Mouse (Mus musculus) neural tube, embryonic 11.5 days (tissue): ENCODE data around the gene Vps29. TPM values are rescaled to one million over a fixed set of nuclear protein-coding genes. Genes with fewer than 3 reads are reported as not detected.
A peak's percentile ranks its signal among the peaks of the same experiment; 100 is the strongest.

Source experiments
- ATAC-seq: fragments of 200-750 bp; cut with Nextera tagmentation; 2 replicates; pipeline ENCODE4 v1.8.0; 2017; ENCODE audit warnings: moderate number of reproducible peaks, mild to moderate bottlenecking, moderate TSS enrichment, moderate library complexity; ENCODE audit not compliant: insufficient read depth, low FRiP score, low TSS enrichment
- DNase-seq: peaks from one replicate; pipeline ENCODE4 v3.0.0-alpha.2; 2015; ENCODE audit warnings: low spot score
- H3K27ac ChIP-seq: fragments of 300-500 bp; sonication (generic); 2 replicates; pipeline ENCODE4 v1.5.1; 2014; ENCODE audit warnings: low read depth, mild to moderate bottlenecking, low read length
- H3K27me3 ChIP-seq: fragments of 300-500 bp; sonication (generic); 2 replicates; pipeline ENCODE4 v1.6.1; 2014; ENCODE audit warnings: mild to moderate bottlenecking, low read length, mixed read lengths; ENCODE audit not compliant: control insufficient read depth, insufficient read depth
- H3K36me3 ChIP-seq: fragments of 300-500 bp; sonication (generic); 2 replicates; pipeline ENCODE4 v1.6.1; 2014; ENCODE audit warnings: mild to moderate bottlenecking, low read length, moderate library complexity, mixed read lengths; ENCODE audit not compliant: control insufficient read depth, insufficient read depth
- H3K4me1 ChIP-seq: fragments of 300-500 bp; sonication (generic); 2 replicates; pipeline ENCODE4 v1.6.1; 2014; ENCODE audit warnings: low read length, mixed read lengths; ENCODE audit not compliant: control insufficient read depth, insufficient read depth
- H3K4me2 ChIP-seq: fragments of 300-500 bp; sonication (generic); 2 replicates; pipeline ENCODE4 v1.6.1; 2014; ENCODE audit warnings: low read depth, mild to moderate bottlenecking, moderate library complexity
- H3K4me3 ChIP-seq: fragments of 300-500 bp; sonication (generic); 2 replicates; pipeline ENCODE4 v1.5.1; 2014; ENCODE audit warnings: low read depth, low read length
- H3K9ac ChIP-seq: fragments of 300-500 bp; sonication (generic); 2 replicates; pipeline ENCODE4 v1.6.1; 2014; ENCODE audit warnings: mild to moderate bottlenecking, low read length
- H3K9me3 ChIP-seq: fragments of 300-500 bp; sonication (generic); 2 replicates; pipeline ENCODE4 v1.6.1; 2016; ENCODE audit warnings: low read length; ENCODE audit not compliant: control insufficient read depth
- WGBS: fragments of 180-500 bp; shearing (Covaris S2); extraction: QIAGEN DNeasy Blood & Tissue Kit; methylation state at CpG from one replicate; pipeline ENCODE4 v1.1.7; 2014; 5-methylcytosine and 5-hydroxymethylcytosine counted together
- polyA plus RNA-seq: library from polyadenylated mRNA; unstranded; fragments of >200 nt; fragmentation: Nextera tagmentation; extraction: Ambion mirVana; gene quantifications from 2 replicates; pipeline ENCODE4 v1.2.1, GENCODE M21; 2014

Gene Vps29
- polyA plus RNA-seq, 1 experiment from 2014 or later, result 219 TPM

DNA sequence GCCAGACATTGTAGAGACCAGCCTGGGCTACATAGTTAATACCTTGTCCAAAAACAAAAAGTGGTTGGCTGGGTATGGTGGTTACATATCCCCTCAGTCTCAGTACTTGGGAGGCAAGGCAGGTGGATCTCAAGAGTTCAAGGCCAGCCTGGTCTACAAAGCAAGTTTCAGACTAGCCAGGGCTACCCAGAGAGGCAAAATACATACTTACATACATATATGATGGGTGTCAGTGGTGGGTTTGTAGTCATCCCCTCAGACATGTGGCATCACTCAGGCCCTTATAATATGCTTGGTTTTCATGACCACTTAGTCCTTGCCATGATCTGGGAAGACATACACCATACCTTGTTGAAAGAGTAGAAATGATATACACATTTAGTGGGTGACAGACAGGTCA is 36.5 kb downstream of the Vps29 start:
- H3K36me3 ChIP-seq, result no peaks in the 10 kb centered on the region
- no peak for DNase-seq
- H3K9me3 ChIP-seq, result no peaks in the 10 kb centered on the region
- H3K4me1 ChIP-seq, result no peaks in the 10 kb centered on the region
- H3K9ac ChIP-seq, result no peak overlapping the region
- H3K4me3 ChIP-seq, result no peak overlapping the region
- H3K27me3 ChIP-seq, result no peaks in the 10 kb centered on the region
- no peak overlapping the region for H3K4me2 ChIP-seq
- ATAC-seq, result no peak
- H3K27ac ChIP-seq, result no peak overlapping the region

DNA sequence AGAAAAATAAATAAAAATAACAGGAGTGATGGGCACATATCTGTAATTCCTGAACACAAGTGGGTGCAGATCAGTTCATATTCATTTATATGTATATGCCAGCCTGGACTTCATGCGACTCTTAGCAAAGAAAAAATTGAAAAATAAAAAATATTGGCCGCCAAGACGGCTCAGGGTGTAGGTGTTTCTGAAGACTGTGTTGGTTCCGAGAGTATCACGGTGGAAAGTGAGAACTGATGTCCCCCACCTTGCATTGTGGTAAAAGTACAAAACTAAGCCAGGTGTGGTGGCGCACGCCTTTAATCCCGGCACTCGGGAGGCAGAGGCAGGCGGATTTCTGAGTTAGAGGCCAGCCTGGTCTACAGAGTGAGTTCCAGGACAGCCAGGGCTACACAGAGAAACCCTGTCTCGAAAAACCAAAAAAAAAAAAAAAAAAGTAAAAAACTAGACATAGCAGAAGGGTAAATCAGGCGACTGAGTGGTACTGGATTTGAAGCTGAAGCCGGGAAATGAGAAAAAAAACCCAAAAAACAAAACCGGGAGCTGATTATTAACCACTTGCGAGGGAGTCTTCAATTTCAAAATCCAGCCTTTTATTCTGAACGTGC is 37.1 kb downstream of the Vps29 start:
- Histone ChIP-seq H3K4me2 (peak overlapping the region; percentile 64), H3K27me3 (no peaks in the 10 kb centered on the region), H3K4me3 (peak overlapping the region; percentile 56; the same call in 1 of the 2 replicates), H3K9ac (peak overlapping the region; percentile 51; the same call in 1 of the 2 replicates), H3K9me3 (no peaks in the 10 kb centered on the region), H3K36me3 (no peaks in the 10 kb centered on the region), H3K4me1 (no peaks in the 10 kb centered on the region), H3K27ac (no peak overlapping the region)
- WGBS, result 53% methylated on average over 15 of the region's 16 CpGs
- no peak for ATAC-seq
- DNase-seq, result no peak

DNA sequence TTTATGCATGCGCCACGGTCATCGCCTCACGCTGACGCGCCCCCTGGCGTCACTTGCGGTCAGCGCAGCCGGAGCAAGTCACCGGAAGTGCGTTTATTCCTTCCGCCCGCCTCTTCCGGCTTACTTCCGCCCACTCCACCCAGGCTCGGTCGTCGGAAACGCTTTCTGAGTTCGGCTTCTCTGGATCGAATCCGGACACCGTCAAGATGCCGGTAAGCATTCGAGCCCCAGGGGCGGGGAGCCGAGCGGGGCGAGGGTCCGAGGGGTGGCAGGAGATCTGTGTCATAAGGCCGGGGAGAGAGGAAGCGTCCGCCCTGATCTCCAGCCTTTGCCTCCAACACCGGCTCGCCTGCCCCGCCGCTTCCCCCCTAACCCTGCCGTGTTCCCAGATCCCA is 37.6 kb downstream of the Vps29 start, which contains the start of gene Arpc3:
TSS of gene Arpc3 (plus strand) at position 93 of the 395 bp plus-strand sequence.
- Histone ChIP-seq H3K4me2 (peak within 1 kb of the TSS; percentile 64), H3K4me1 (no peaks in the 10 kb centered on the region), H3K4me3 (peak within 1 kb of the TSS; percentile 56), H3K9ac (peak within 1 kb of the TSS; percentile 51), H3K9me3 (no peaks in the 10 kb centered on the region), H3K36me3 (peaks cover 4% of the 10 kb centered on the region), H3K27ac (no peak within 1 kb of the TSS), H3K27me3 (no peaks in the 10 kb centered on the region)
- under 1% methylated on average over 39 of the region's 39 CpGs for WGBS
- ATAC-seq (peak; percentile 61), DNase-seq (peak; percentile 94)

DNA sequence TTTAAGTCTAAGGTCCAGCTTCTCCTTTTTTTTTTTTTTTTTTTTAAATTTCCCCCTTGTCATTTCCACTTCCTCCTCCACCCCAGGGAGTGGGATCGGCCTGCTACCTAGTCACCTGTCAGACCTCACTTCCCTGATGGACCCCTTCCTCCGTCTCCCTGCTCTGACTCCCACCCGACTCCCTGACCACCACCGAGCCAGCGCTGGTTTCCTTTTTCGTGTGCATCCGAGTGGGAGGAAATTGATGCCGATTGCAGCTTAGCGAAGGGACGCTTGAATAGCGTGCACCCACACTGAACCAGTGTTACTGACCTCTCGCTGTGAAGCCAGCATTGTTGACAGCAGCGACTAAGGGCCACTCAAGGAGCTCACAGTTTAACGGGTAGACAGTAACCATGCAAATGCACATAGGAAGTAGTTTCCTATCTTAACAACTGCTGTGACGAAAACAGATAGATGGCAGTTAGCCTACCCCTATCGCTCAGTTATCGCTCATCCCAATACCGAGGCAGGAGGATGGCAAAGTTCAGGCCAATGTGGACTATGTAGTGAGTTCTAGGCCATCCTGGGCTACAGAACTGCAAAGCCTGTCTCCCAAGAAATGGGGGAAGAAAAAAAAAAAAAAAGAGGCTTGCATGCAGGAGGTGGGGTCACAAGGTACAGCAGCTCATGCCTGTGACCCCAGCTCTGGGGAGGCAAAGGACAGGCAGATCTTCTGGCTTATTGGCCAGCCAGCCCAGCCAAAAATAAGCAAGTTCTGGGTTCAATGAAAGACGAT is 38.2 kb downstream of the Vps29 start:
- Histone ChIP-seq H3K4me2 (peak overlapping the region; percentile 64), H3K27me3 (no peaks in the 10 kb centered on the region), H3K36me3 (peaks cover 4% of the 10 kb centered on the region), H3K9me3 (no peaks in the 10 kb centered on the region), H3K27ac (no peak overlapping the region), H3K4me1 (no peaks in the 10 kb centered on the region), H3K9ac (peak overlapping the region; percentile 51), H3K4me3 (peak overlapping the region; percentile 56)
- ATAC-seq, result 0 out of 2 replicates have a peak, but pooled peaks have one; percentile 53
- peak; percentile 26 for DNase-seq
- 18% methylated on average over 19 of the region's 19 CpGs for WGBS

DNA sequence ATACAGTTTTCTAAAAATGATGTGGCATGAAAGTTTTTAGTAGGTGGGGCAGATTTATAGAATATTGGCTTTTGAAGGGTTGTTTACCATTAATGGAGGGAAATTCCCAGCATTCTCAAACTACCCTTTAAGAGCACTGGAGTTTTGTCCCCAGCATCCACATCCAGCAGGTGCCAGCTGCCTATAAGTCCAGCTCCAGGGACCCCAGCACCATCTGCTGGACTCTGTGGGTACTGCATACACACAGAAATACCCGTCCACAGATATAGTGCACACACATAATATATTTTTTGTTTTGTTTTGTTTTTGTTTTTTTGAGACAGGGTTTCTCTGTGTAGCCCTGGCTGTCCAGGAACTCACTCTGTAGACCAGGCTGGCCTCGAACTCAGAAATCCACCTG is 39.7 kb downstream of the Vps29 start:
- DNase-seq (peak; percentile 74), ATAC-seq (no peak)
- peaks cover 6% of the 10 kb centered on the region for H3K36me3 ChIP-seq
- no peaks in the 10 kb centered on the region for H3K9me3 ChIP-seq
- H3K4me1 ChIP-seq, result no peaks in the 10 kb centered on the region
- no peak overlapping the region for H3K4me2 ChIP-seq
- H3K9ac ChIP-seq, result no peak overlapping the region
- H3K27me3 ChIP-seq, result no peaks in the 10 kb centered on the region
- H3K4me3 ChIP-seq, result no peak overlapping the region
- H3K27ac ChIP-seq, result no peak overlapping the region
- 53% methylated on average over 2 of the region's 2 CpGs for WGBS

DNA sequence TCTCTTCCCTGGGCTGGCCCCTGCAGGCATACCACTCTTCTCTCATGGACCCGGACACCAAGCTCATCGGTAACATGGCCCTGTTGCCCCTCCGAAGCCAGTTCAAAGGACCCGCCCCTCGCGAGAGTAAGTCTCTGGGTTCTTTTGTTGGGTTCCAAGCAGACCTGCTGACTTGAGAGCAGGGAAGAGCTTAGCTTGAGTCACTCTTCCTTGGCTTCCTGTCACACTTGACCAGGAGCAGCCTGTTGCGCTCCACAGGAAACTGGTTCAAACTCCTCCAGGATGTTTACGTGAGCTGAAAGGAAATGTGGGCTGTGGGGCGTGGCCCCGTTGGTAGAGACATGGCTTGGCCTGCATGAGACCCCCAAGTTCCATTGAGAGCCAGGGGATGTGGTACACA is 42.6 kb downstream of the Vps29 start:
- no peak for DNase-seq
- Histone ChIP-seq H3K4me3 (no peak overlapping the region), H3K4me2 (no peak overlapping the region), H3K27me3 (no peaks in the 10 kb centered on the region), H3K4me1 (no peaks in the 10 kb centered on the region), H3K9me3 (no peaks in the 10 kb centered on the region), H3K27ac (no peak overlapping the region), H3K9ac (no peak overlapping the region), H3K36me3 (peaks cover 6% of the 10 kb centered on the region)
- ATAC-seq, result no peak
- 95% methylated on average over 10 of the region's 10 CpGs for WGBS

DNA sequence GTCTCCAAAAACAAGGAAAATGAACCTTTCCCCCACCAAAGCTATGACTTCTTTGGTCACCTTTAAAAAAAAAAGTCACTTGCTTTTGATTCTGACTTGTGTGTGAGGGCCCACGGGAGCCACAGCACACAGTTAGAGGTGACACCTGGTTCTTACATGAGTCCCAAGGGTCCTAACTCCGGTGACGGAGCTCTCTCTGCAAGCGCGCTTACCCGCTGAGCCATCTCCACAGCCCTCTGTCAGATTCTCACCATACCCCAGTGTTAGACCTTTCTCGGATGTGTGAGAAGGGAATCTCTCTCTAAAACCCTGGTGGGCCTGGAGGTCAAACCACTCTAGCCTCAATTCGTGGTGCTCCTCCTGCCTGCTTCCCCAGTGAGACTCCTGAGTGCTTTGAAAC is 43.3 kb downstream of the Vps29 start:
- Histone ChIP-seq H3K4me1 (no peaks in the 10 kb centered on the region), H3K4me3 (no peak overlapping the region), H3K4me2 (no peak overlapping the region), H3K9me3 (no peaks in the 10 kb centered on the region), H3K9ac (no peak overlapping the region), H3K36me3 (peaks cover 6% of the 10 kb centered on the region), H3K27me3 (no peaks in the 10 kb centered on the region), H3K27ac (no peak overlapping the region)
- DNase-seq (no peak), ATAC-seq (no peak)
- 92% methylated on average over 8 of the region's 8 CpGs for WGBS

DNA sequence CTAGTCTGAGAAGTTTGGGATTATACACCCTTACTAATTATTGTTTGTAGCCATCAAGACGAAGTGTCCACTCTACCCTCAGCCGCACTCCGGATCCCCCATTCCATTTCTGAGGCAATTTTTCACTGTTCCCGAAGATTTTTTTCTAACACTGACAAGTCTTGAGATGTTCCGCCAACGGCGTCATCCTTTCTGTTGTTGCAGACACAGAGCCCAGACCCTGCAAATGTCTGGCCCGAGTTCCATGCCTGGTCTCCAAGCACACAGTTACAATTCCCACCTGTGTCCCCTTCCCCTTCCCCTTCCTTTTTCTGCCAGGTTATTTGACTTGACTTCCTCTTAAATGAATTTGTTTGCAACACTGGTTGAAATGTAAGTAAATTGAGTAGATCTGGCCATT is 45.7 kb downstream of the Vps29 start:
- H3K27ac ChIP-seq, result no peak overlapping the region
- H3K4me2 ChIP-seq, result no peak overlapping the region
- DNase-seq (no peak), ATAC-seq (no peak)
- no peaks in the 10 kb centered on the region for H3K27me3 ChIP-seq
- no peak overlapping the region for H3K9ac ChIP-seq
- H3K36me3 ChIP-seq, result peaks cover 18% of the 10 kb centered on the region
- no peak overlapping the region for H3K4me3 ChIP-seq
- no peaks in the 10 kb centered on the region for H3K9me3 ChIP-seq
- WGBS, result 97% methylated on average over 8 of the region's 8 CpGs
- H3K4me1 ChIP-seq, result no peaks in the 10 kb centered on the region
